Mouse (Mus musculus) bone marrow, adult 2 months (tissue): ENCODE measurements around the gene Fbln1.

Experiments used
- CTCF ChIP-seq: fragments of 200-500 bp; IDR thresholded peaks from 2 replicates; pipeline ENCODE4 v1.5.1; 2011; ENCODE audit warnings: low read length, control low read depth; ENCODE audit not compliant: control insufficient read depth, insufficient read depth
- POLR2A ChIP-seq: fragments of 200-500 bp; IDR thresholded peaks from 2 replicates; pipeline ENCODE4 v1.6.1; 2011; ENCODE audit warnings: low read depth, mild to moderate bottlenecking, control low read depth, low read length, borderline replicate concordance; ENCODE audit not compliant: control insufficient read depth

- TF ChIP-seq CTCF, result no peak
- no peak for TF ChIP-seq POLR2A
These were observed 19.9 kb downstream of the Fbln1 start for GRCm38 (mm10) chr15:85225693-85226092.
